Mouse (Mus musculus) kidney, postnatal 4 days (tissue): ENCODE measurements around the gene Syde2.
"Not testable (repeated sequence)": the region's sequence is repeated elsewhere in the genome, so short reads cannot be mapped to it uniquely, and the experiment has no call there.

Source experiments
- DNase-seq, 2 experiments: peaks; one replicate each; pipeline ENCODE4 v3.0.0; 2021; ENCODE audit warnings: mixed read lengths in 2 of 2

Syde2 gene

GRCm38 (mm10) chr3:145966806-145967205 lies 20.9 kb upstream of the Syde2 start:
- no peak for DNase-seq

DNA sequence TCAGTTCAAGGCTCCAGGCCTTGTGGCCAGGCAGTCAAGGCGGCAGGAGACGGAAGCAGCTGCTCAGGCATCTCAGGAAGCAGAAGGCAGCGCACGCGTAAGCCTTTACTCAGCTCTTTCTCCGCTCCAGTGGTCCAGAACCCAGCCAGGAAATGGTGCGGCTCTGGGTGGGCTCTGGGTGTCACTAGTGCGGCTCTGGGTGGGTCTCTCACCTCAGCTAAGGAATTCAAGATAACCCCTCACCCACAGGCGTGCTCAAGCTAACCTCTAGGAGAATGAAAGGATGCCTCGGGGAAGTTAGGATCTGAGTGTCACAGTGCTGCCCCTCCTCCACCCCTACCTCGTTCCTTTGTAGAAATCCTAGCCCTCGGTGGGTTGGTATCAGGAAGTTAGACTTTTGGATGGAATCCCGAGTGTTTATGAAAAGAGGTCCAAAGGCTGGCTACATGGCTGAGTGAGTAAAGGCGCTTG lies 18.6 kb upstream of the Syde2 start:
- peak; percentile 53 to 67 for DNase-seq

- DNase-seq = no peak
Observed at GRCm38 (mm10) chr3:145971501-145971900, 16.2 kb upstream of the Syde2 start.

GRCm38 (mm10) chr3:145974986-145975385 lies 12.7 kb upstream of the Syde2 start:
- DNase-seq = no peak

DNA sequence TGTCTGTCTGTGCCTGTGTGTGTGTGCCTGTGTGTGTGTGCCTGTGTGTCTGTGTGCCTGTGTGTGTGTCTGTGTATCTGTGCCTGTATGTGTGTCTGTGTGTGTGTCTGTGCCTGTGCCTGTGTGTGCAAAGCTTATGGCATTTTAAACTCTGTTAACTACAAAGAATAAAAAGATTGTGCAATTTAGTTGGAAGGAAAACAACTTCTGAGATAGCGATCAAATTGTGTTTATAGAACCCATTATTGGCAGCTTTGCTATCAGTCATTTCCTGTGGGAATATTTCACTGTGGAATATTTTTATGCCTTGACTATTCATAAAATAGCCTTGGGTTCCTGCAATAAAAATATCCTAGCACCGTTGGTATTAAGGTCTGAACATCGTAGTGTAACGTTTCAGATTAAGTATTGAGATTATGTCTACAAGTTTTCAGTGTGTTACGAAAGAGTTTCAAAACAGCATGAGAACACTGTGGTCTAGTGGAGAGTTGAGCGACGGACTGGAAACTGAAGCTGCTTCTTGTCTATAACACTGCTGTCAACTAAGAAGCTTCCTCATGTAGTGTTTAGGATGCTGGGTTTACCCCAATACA lies 2.2 kb upstream of the Syde2 start:
- no peak for DNase-seq

- DNase-seq = no peak
Observed at GRCm38 (mm10) chr3:145986317-145987001, 1.2 kb upstream of the Syde2 start.

- DNase-seq = peak; percentile 82 to 91
Observed at GRCm38 (mm10) chr3:145987970-145988683, 457 bp downstream of the Syde2 start.

- DNase-seq = no peak
Observed at GRCm38 (mm10) chr3:145988684-145989575, 1.3 kb downstream of the Syde2 start.

GRCm38 (mm10) chr3:145989576-145990081 lies 2.0 kb downstream of the Syde2 start:
- no peak for DNase-seq

GRCm38 (mm10) chr3:145991130-145991529 lies 3.5 kb downstream of the Syde2 start:
- peak; percentile 23 to 43 for DNase-seq

DNA sequence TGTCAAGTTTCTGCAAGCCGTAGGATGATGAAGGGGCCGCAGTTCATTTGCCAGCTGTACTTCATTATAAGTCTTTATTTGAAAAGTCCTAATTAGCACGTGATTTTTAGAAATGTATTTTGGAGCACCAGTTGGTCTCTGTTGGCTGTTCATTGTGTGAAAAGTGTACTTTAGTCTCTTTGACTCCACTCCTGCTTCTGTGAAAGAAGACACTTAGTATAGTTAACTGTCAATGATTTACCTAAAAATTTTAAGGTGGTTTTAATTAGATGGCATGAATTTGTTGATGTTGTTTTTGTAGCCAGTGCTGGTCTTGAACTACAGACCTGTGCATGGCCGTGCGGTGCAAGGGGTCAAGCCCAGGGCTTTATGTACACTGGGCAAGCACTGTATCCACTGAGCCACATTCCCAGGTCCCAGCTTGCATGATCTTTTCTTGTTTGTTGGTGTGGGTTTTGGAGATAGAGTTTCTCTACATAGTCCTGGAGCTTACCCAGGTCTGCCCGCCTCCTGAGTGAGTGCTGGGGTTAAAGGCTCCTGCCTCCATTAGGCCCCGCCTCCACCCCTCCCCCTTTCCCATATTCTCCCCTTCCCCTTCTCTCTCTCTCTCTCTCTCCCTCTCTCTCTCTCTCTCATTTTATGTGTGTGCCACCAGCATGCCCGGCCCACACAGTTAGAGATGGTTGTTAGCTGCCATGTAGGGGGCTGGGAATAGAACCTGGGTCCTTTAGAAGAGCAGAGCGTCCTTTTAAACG lies 4.5 kb downstream of the Syde2 start:
- no peak for DNase-seq

DNA sequence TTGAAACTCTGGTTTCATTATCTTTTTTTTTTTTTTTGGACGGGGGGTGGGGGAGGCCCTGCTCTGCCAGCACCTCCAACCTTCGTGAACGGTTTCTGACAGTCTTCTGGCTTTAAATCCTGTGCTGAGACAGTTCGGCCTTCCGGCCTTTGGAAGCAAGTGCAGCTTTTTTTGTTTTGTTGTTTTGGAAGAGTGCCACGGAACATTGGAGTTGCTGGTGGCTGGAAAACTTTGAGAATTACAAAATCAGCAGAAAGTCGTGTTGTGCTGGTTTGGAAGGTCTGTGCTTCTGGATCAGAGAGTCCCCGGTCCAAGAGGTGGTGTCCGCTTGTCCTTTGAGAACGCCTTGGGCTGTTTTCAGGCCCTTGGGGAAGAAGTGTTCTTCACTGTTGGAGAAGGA lies 5.1 kb downstream of the Syde2 start:
- DNase-seq = peak; percentile 48 to 59

DNA sequence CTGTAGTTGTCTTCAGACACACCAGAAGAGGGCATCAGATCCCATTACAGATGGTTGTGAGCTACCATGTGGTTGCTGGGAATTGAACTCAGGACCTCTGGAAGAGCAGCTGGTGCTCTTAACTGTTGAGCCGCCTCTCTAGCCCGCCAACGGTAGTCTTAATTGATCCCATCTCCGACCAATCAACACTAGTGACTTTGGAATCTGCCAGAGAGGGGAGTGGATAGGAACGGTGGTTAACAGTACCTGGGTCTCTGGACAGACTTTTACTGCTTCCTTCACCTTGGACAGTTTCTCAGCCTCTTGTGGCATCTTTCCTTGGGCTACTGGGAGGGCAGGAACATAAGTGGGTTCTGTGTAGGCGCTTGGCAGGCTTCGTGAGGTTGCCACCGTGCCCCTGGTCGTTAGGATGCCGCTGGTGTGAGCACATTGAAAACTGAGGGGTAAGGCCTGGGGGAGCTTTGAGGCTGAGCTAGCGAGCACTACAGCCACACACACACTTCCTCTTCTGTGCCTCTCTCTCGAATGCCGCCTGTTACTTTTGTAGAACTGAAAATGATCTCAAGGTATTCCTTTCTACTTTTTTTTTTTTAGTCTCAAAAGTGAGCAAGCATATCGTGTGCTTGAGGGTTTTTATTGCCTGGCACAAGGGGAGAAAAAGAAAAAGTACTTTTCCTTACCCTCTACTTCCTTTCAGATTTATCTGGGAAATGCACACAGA lies 6.0 kb downstream of the Syde2 start:
- no peak for DNase-seq

DNA sequence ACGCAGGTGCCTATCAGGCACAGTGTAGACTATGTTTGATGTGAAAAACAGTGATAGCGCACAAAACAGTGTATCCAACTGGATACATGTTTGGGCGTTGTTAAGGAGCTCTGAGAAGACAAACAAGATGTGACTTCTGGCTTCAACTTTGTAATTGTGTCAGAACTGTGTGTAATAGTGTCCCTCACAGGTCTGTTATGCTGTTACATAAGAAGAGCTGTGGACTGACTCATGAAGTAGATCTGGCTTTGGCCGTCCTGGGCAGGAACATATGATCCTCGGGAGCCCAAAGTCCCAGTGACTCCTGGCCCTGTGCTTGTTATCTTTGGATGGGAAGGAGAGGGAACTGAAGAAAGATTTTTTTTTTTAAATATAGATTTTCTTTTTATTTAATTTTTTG lies 7.8 kb downstream of the Syde2 start:
- no peak for DNase-seq

- DNase-seq = not testable (repeated sequence)
Observed at GRCm38 (mm10) chr3:145996539-145996938, 8.9 kb downstream of the Syde2 start.

DNA sequence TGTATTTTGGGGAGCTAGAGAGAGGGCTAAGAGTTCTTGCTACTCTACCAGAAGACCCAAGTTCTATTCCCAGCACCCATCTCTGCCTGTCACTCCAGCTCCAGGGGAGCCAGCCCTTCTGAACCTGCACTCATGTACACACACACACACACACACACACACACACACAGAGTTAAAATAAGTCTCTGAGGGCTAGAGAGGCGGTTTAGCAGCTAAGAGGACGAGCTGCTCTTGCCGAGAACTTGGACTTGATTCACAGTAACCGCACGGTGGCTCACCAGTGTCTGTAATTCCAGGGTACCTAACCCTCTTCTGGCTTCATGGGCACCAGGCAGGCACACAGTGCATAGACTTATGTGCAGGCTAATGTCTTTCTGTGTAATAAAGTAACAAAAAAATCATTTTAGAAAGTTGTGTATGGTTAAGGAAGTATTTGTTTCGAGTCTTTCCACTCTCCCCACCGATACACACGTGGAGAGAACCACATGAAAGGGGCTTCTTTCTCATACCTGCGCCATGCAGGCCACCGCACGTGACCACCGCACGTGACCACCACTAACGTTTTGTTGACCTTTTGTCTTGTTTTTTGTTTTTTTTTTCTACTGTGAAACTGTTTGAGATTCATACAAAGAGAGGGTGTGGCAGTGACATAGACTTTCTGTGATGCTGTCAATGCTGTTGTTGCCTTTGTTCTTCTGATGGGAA lies 16.8 kb downstream of the Syde2 start:
- DNase-seq = no peak

DNA sequence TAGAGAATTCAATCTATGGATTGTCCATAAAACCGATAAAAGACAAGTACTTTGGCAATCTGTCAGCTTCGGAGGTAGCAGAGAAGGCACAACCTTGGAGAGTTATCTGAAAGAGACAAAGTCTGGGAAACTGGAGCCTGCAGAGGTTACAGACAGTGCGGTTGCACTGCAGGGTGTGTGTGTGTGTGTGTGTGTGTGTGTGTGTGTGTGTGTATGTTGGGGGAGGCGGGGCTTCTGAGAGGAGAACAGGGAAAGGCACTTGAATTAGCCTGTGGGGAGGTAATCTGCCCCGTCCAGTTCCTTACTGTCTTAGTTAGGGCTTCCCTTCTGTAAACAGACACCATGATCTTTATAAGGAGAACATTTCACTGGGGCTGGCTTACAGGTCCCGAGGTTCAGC lies 20.2 kb downstream of the Syde2 start:
- no peak for DNase-seq

DNA sequence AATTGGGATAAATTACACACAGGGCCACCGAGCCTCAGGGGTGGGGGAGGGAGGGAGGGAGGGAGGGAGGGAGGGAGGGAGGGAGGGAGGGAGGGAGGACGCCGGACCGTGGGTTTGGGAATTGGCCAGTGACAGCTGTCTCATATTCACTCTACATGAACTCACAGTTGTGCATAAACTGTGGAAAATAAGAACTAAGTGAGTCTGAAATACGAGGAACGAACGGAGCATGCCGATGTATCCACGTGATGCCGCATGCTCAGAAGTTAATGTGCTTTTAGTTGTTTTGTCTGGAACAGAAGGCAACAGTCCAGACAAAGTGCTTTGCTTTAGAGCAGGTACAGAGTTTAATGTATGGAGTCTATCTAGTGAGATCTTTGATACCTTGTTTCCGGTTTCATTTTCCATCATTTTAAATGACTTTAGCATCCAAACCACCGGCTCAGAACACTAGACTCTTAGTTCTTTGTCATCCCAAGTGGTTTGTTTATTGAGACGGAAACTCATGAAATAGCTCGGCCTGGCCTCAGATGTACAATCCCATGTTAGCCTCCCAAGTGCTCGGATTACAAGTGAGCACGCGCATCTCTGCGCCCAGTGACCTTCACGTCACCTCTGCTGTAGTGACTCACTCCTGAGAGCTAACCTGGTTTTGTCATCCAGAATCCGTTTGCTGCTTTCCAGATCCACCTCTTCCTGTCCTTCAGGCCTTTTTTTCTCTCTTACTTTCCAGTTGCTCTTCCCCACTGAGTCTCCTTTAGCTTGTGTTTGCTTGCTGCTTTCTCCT lies 22.4 kb downstream of the Syde2 start:
- peak; percentile 54 to 63 for DNase-seq

GRCm38 (mm10) chr3:146010751-146011150 lies 23.1 kb downstream of the Syde2 start:
- peak; percentile 30 to 51 for DNase-seq
